Mouse (Mus musculus) liver, embryonic 16.5 days (tissue): Measurements from ENCODE around the gene Elf2. TPM values are rescaled to one million over a fixed set of nuclear protein-coding genes. Genes with fewer than 3 reads are reported as not detected.

Source experiments
- ATAC-seq: fragments of 200-750 bp; cut with Nextera tagmentation; 2 replicates; pipeline ENCODE4 v1.8.0; 2017; ENCODE audit warnings: low read depth, mild to moderate bottlenecking, moderate number of reproducible peaks, moderate library complexity
- H3K27ac ChIP-seq: fragments of 300-500 bp; sonication (generic); 2 replicates; pipeline ENCODE4 v1.5.1; 2014; ENCODE audit warnings: mild to moderate bottlenecking, low read length
- H3K27me3 ChIP-seq: fragments of 300-500 bp; sonication (generic); 2 replicates; pipeline ENCODE4 v1.6.1; 2014; ENCODE audit warnings: low read depth, low read length, mixed read lengths; ENCODE audit not compliant: control insufficient read depth, insufficient read depth
- H3K36me3 ChIP-seq: fragments of 300-500 bp; sonication (generic); 2 replicates; pipeline ENCODE4 v1.6.1; 2014; ENCODE audit warnings: mild to moderate bottlenecking; ENCODE audit not compliant: control insufficient read depth, insufficient read depth
- H3K4me1 ChIP-seq: fragments of 300-500 bp; sonication (generic); 2 replicates; pipeline ENCODE4 v1.6.1; 2014; ENCODE audit warnings: low read depth, low read length, mixed read lengths; ENCODE audit not compliant: control insufficient read depth
- H3K4me2 ChIP-seq: fragments of 300-500 bp; sonication (generic); 2 replicates; pipeline ENCODE4 v1.6.1; 2014; ENCODE audit warnings: low read depth, low read length, mixed read lengths
- H3K4me3 ChIP-seq: fragments of 300-500 bp; sonication (generic); 2 replicates; pipeline ENCODE4 v1.5.1; 2014; ENCODE audit warnings: low read depth, mild to moderate bottlenecking, low read length
- H3K9ac ChIP-seq: fragments of 300-500 bp; sonication (generic); 2 replicates; pipeline ENCODE4 v1.6.1; 2014; ENCODE audit warnings: low read depth, low read length
- H3K9me3 ChIP-seq: fragments of 300-500 bp; sonication (generic); replicated peaks from 2 replicates; pipeline ENCODE4 v1.6.1; 2016; ENCODE audit warnings: low read length; ENCODE audit not compliant: control insufficient read depth
- WGBS: fragments of 180-500 bp; shearing (Covaris S2); extraction: QIAGEN DNeasy Blood & Tissue Kit; methylation state at CpG from one replicate; pipeline ENCODE4 v1.1.7; 2014; ENCODE audit not compliant: insufficient replicate concordance; 5-methylcytosine and 5-hydroxymethylcytosine counted together
- polyA plus RNA-seq: library from polyadenylated mRNA; unstranded; fragments of >200 nt; fragmentation: Nextera tagmentation; extraction: Ambion mirVana; gene quantifications from 2 replicates; pipeline ENCODE4 v1.2.1, GENCODE M21; 2015

Elf2 gene
- polyA plus RNA-seq, 1 experiment from 2014 or later: 19.0 TPM

GRCm38 (mm10) chr3:51378665-51378946, 38.1 kb upstream of the Elf2 start:
- Histone ChIP-seq H3K4me3 (peak overlapping the region; percentile 52), H3K4me1 (peaks cover 16% of the 10 kb centered on the region), H3K4me2 (peak overlapping the region; percentile 59), H3K36me3 (no peaks in the 10 kb centered on the region), H3K9ac (peak overlapping the region; percentile 38), H3K27ac (no peak overlapping the region), H3K9me3 (no peaks in the 10 kb centered on the region), H3K27me3 (no peaks in the 10 kb centered on the region)
- no peak for ATAC-seq
- WGBS: 67% methylated on average over 3 of the region's 3 CpGs

- Histone ChIP-seq H3K9ac (peak overlapping the region; percentile 38), H3K4me1 (peaks cover 16% of the 10 kb centered on the region)
- 0 out of 2 replicates have a peak, but pooled peaks have one; percentile 27 for ATAC-seq
Observed at GRCm38 (mm10) chr3:51377878-51378664, 37.6 kb upstream of the Elf2 start.

GRCm38 (mm10) chr3:51375307-51376265, 35.1 kb upstream of the Elf2 start:
- 34% methylated on average over 19 of the region's 19 CpGs for WGBS
- H3K27me3 ChIP-seq: no peaks in the 10 kb centered on the region
- H3K27ac ChIP-seq: peak overlapping the region; percentile 39
- no peak overlapping the region for H3K9ac ChIP-seq
- H3K9me3 ChIP-seq: no peaks in the 10 kb centered on the region
- H3K4me3 ChIP-seq: no peak overlapping the region
- H3K4me2 ChIP-seq: no peak overlapping the region
- H3K4me1 ChIP-seq: peaks cover 16% of the 10 kb centered on the region
- ATAC-seq: peak; percentile 74
- no peaks in the 10 kb centered on the region for H3K36me3 ChIP-seq

More at GRCm38 (mm10) chr3:51377878-51378664, 37.6 kb upstream of the Elf2 start:
- 29% methylated on average over 31 of the region's 31 CpGs for WGBS
- Histone ChIP-seq H3K4me2 (peak overlapping the region; percentile 59), H3K4me3 (peak overlapping the region; percentile 52), H3K36me3 (no peaks in the 10 kb centered on the region), H3K9me3 (no peaks in the 10 kb centered on the region), H3K27me3 (no peaks in the 10 kb centered on the region), H3K27ac (0 out of 2 replicates have a peak overlapping the region, but pooled peaks have one; percentile 28)

- 60% methylated on average over 5 of the region's 5 CpGs for WGBS
Observed at GRCm38 (mm10) chr3:51373544-51373943, 33.1 kb upstream of the Elf2 start.

GRCm38 (mm10) chr3:51372883-51373282, 32.4 kb upstream of the Elf2 start:
- H3K4me2 ChIP-seq: no peak overlapping the region
- WGBS: 50% methylated on average over 5 of the region's 5 CpGs
- no peak overlapping the region for H3K4me3 ChIP-seq

More at GRCm38 (mm10) chr3:51373544-51373943, 33.1 kb upstream of the Elf2 start:
- Histone ChIP-seq H3K27ac (no peak overlapping the region), H3K27me3 (no peaks in the 10 kb centered on the region), H3K9ac (no peak overlapping the region), H3K4me2 (no peak overlapping the region), H3K36me3 (no peaks in the 10 kb centered on the region), H3K9me3 (no peaks in the 10 kb centered on the region), H3K4me1 (peaks cover 10% of the 10 kb centered on the region), H3K4me3 (no peak overlapping the region)
- no peak for ATAC-seq

GRCm38 (mm10) chr3:51371826-51372225, 31.4 kb upstream of the Elf2 start:
- no peak for ATAC-seq
- Histone ChIP-seq H3K27ac (no peak overlapping the region), H3K4me3 (no peak overlapping the region), H3K4me1 (peaks cover 24% of the 10 kb centered on the region), H3K4me2 (no peak overlapping the region), H3K9me3 (no peaks in the 10 kb centered on the region), H3K9ac (no peak overlapping the region), H3K36me3 (no peaks in the 10 kb centered on the region), H3K27me3 (no peaks in the 10 kb centered on the region)
- WGBS: 64% methylated on average over 2 of the region's 2 CpGs

More at GRCm38 (mm10) chr3:51372883-51373282, 32.4 kb upstream of the Elf2 start:
- no peak for ATAC-seq
- Histone ChIP-seq H3K9ac (no peak overlapping the region), H3K36me3 (no peaks in the 10 kb centered on the region), H3K9me3 (no peaks in the 10 kb centered on the region), H3K27ac (no peak overlapping the region), H3K4me1 (peaks cover 13% of the 10 kb centered on the region), H3K27me3 (no peaks in the 10 kb centered on the region)

- no peaks in the 10 kb centered on the region for H3K36me3 ChIP-seq
- no peak overlapping the region for H3K4me3 ChIP-seq
- no peaks in the 10 kb centered on the region for H3K27me3 ChIP-seq
- no peak overlapping the region for H3K9ac ChIP-seq
- no peak overlapping the region for H3K27ac ChIP-seq
- ATAC-seq: no peak
- H3K9me3 ChIP-seq: no peaks in the 10 kb centered on the region
- 45% methylated on average over 4 of the region's 4 CpGs for WGBS
- H3K4me2 ChIP-seq: no peak overlapping the region
- H3K4me1 ChIP-seq: peaks cover 40% of the 10 kb centered on the region
Observed at GRCm38 (mm10) chr3:51368011-51368410, 27.5 kb upstream of the Elf2 start.

GRCm38 (mm10) chr3:51366926-51367325, 26.5 kb upstream of the Elf2 start:
- no peaks in the 10 kb centered on the region for H3K36me3 ChIP-seq
- peak overlapping the region; percentile 46 for H3K4me2 ChIP-seq
- H3K9me3 ChIP-seq: no peaks in the 10 kb centered on the region
- H3K27me3 ChIP-seq: no peaks in the 10 kb centered on the region
- peak; percentile 59 for ATAC-seq
- H3K9ac ChIP-seq: no peak overlapping the region
- 21% methylated on average over 4 of the region's 4 CpGs for WGBS
- H3K4me1 ChIP-seq: peaks cover 40% of the 10 kb centered on the region
- 0 out of 2 replicates have a peak overlapping the region, but pooled peaks have one; percentile 23 for H3K4me3 ChIP-seq
- H3K27ac ChIP-seq: peak overlapping the region; percentile 71
